Mouse (Mus musculus) left cerebral cortex, adult 8-10 months (tissue): ENCODE data around the gene Igf1r. TPM values are rescaled to one million over a fixed set of nuclear protein-coding genes. Genes with fewer than 3 reads are reported as not detected.

Experiments used
- DNase-seq, 2 experiments: peaks; one replicate each; pipeline ENCODE4 v3.0.0; 2022; ENCODE audit warnings: low spot score in 2 of 2
- total RNA-seq, 4 experiments: library from RNA; stranded (reverse); gene quantifications; 2 replicates each; pipeline ENCODE4 v1.2.4; 2022

Igf1r gene
- total RNA-seq, 4 experiments from 2014 or later, result 43.3 to 49.3 (median 44.0) TPM

- no peak for DNase-seq
Observed at GRCm38 (mm10) chr7:68049048-68049447, 96.4 kb downstream of the Igf1r start.

GRCm38 (mm10) chr7:68053002-68053624 lies 100.5 kb downstream of the Igf1r start:
- DNase-seq, result no peak

- DNase-seq, result no peak
Observed at GRCm38 (mm10) chr7:68054498-68054897, 101.9 kb downstream of the Igf1r start.

GRCm38 (mm10) chr7:68054956-68055355 lies 102.3 kb downstream of the Igf1r start:
- no peak for DNase-seq

- DNase-seq, result no peak
Observed at GRCm38 (mm10) chr7:68057010-68057409, 104.4 kb downstream of the Igf1r start.

- DNase-seq, result no peak
Observed at GRCm38 (mm10) chr7:68059690-68060089, 107.1 kb downstream of the Igf1r start.

- no peak for DNase-seq
Observed at GRCm38 (mm10) chr7:68061434-68061833, 108.8 kb downstream of the Igf1r start.

GRCm38 (mm10) chr7:68062170-68062848 lies 109.7 kb downstream of the Igf1r start:
- DNase-seq, result no peak

GRCm38 (mm10) chr7:68062849-68063208 lies 110.2 kb downstream of the Igf1r start:
- DNase-seq, result no peak

GRCm38 (mm10) chr7:68063711-68064110 lies 111.1 kb downstream of the Igf1r start:
- no peak for DNase-seq

GRCm38 (mm10) chr7:68064120-68064519 lies 111.5 kb downstream of the Igf1r start:
- no peak for DNase-seq

GRCm38 (mm10) chr7:68064647-68065362 lies 112.2 kb downstream of the Igf1r start:
- no peak for DNase-seq

GRCm38 (mm10) chr7:68065904-68066303 lies 113.3 kb downstream of the Igf1r start:
- no peak for DNase-seq

GRCm38 (mm10) chr7:68067321-68067720 lies 114.7 kb downstream of the Igf1r start:
- no peak for DNase-seq

GRCm38 (mm10) chr7:68069324-68069723 lies 116.7 kb downstream of the Igf1r start:
- DNase-seq, result no peak

- DNase-seq, result no peak
Observed at GRCm38 (mm10) chr7:68070030-68070429, 117.4 kb downstream of the Igf1r start.

GRCm38 (mm10) chr7:68070626-68071025 lies 118.0 kb downstream of the Igf1r start:
- DNase-seq, result no peak

- no peak for DNase-seq
Observed at GRCm38 (mm10) chr7:68071050-68071449, 118.4 kb downstream of the Igf1r start.

GRCm38 (mm10) chr7:68071749-68072148 lies 119.1 kb downstream of the Igf1r start:
- DNase-seq, result no peak

- no peak for DNase-seq
Observed at GRCm38 (mm10) chr7:68072524-68073459, 120.2 kb downstream of the Igf1r start.

- no peak for DNase-seq
Observed at GRCm38 (mm10) chr7:68073460-68073806, 120.8 kb downstream of the Igf1r start.

- DNase-seq, result no peak
Observed at GRCm38 (mm10) chr7:68074748-68075147, 122.1 kb downstream of the Igf1r start.
